Mouse (Mus musculus): ENCODE measurements at regions not wholly inside any gene's neighbourhood (a gene's known extent, or its start where the extent isn't known, plus 50 kb on each side); places are given as distances from the start of the nearest gene placed in this dataset.

DNA sequence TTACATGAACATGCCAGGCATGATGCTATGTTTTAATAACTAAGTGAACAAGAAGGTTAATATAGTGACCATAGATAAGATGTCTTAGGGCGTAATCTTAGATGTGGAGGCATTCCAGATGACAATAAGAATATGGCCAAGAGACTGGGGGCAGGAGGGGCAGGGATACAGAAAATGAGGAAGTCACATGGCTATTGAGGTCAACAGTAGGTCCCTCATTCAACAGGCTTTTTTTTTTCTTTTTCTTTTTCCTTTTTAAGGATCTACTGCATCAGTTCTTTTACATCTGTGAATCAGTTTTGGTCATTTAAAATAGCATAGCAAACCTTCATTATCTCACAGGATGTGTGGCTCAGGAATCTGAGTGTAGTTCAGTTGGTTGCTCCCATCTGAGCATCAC is 80.4 kb upstream of the Tmem164 start:
- TF ChIP-seq MAFK (IDR thresholded peaks at IDR 0.05; ENCODE audit: insufficient read depth, low read depth, low read length) (no peak), CHD2 (IDR thresholded peaks at IDR 0.05; ENCODE audit: low read depth, low read length) (no peak), ZC3H11A (IDR thresholded peaks at IDR 0.05; ENCODE audit: borderline replicate concordance, low read depth, low read length) (no peak), HCFC1 (IDR thresholded peaks at IDR 0.05; ENCODE audit: borderline replicate concordance, insufficient read depth, low read length) (no peak)
